Mouse (Mus musculus): ENCODE results near the gene Prss56. TPM values are rescaled to one million over a fixed set of nuclear protein-coding genes. Genes with fewer than 3 reads are reported as not detected.

The Prss56 gene
- polyA plus RNA-seq, 1 experiment from 2014 or later: 9.3 TPM

- H3K9ac ChIP-seq: peak overlapping the region; percentile 64
- H3K27ac ChIP-seq: no peak overlapping the region
- peak overlapping the region; percentile 47 for H3K4me3 ChIP-seq
- H3K36me3 ChIP-seq: no peaks in the 10 kb centered on the region
- H3K4me1 ChIP-seq: peaks cover 15% of the 10 kb centered on the region; the same call in 1 of the 2 replicates
- H3K9me3 ChIP-seq (replicated peaks): no peaks in the 10 kb centered on the region
- WGBS: 2% methylated on average over 54 of the region's 54 CpGs
- H3K27me3 ChIP-seq: peaks cover 70% of the 10 kb centered on the region
- H3K4me2 ChIP-seq (replicated peaks): peak overlapping the region; percentile 91
- ATAC-seq (ENCODE audit: low FRiP score): peak; percentile 54
Observed at GRCm38 (mm10) chr1:87186261-87187036, 3.3 kb downstream of the Prss56 start.

GRCm38 (mm10) chr1:87187037-87187355, 3.9 kb downstream of the Prss56 start:
- H3K27me3 ChIP-seq: peaks cover 65% of the 10 kb centered on the region
- no peaks in the 10 kb centered on the region for H3K9me3 ChIP-seq (replicated peaks)
- peak overlapping the region; percentile 47 for H3K4me3 ChIP-seq
- ATAC-seq (ENCODE audit: low FRiP score): peak; percentile 32
- peak overlapping the region; percentile 91 for H3K4me2 ChIP-seq (replicated peaks)
- H3K36me3 ChIP-seq: no peaks in the 10 kb centered on the region
- 0% methylated on average over 15 of the region's 15 CpGs for WGBS
- H3K9ac ChIP-seq: peak overlapping the region; percentile 64
- no peak overlapping the region for H3K27ac ChIP-seq
- peaks cover 15% of the 10 kb centered on the region; the same call in 1 of the 2 replicates for H3K4me1 ChIP-seq

- Histone ChIP-seq H3K9me3 (replicated peaks) (no peaks in the 10 kb centered on the region), H3K4me1 (peaks cover 11% of the 10 kb centered on the region; the same call in 1 of the 2 replicates), H3K9ac (no peak within 1 kb of the TSS), H3K36me3 (no peaks in the 10 kb centered on the region), H3K27ac (no peak within 1 kb of the TSS), H3K4me3 (no peak within 1 kb of the TSS), H3K27me3 (peaks cover 32% of the 10 kb centered on the region), H3K4me2 (replicated peaks) (no peak within 1 kb of the TSS)
- ATAC-seq (ENCODE audit: low FRiP score): no peak
- WGBS: 30% methylated on average over 4 of the region's 4 CpGs
Observed at GRCm38 (mm10) chr1:87190429-87190828, 7.3 kb downstream of the Prss56 start, which contains the start of gene Chrnd. Gene Chrnd, plus strand, starts transcription at chr1:87190607.

DNA sequence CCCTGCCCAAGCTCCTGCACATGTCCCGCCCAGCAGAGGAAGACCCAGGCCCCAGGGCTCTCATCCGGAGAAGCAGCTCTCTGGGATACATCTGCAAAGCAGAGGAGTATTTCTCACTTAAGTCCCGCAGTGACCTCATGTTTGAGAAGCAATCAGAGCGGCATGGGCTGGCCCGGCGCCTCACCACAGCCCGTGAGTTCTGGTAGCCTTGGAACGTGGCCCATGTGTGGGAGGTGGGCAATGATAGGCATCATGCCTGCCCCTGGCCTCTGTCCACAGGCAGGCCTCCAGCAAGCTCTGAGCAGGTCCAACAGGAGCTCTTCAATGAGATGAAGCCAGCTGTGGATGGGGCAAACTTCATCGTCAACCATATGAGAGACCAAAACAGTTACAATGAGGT, 14.2 kb downstream of the Prss56 start:
- WGBS: 86% methylated on average over 9 of the region's 9 CpGs
- Histone ChIP-seq H3K27ac (no peak overlapping the region), H3K4me3 (no peak overlapping the region), H3K4me2 (replicated peaks) (no peak overlapping the region), H3K9ac (no peak overlapping the region), H3K36me3 (no peaks in the 10 kb centered on the region), H3K27me3 (no peaks in the 10 kb centered on the region), H3K4me1 (no peaks in the 10 kb centered on the region), H3K9me3 (replicated peaks) (no peaks in the 10 kb centered on the region)
- no peak for ATAC-seq (ENCODE audit: low FRiP score)

DNA sequence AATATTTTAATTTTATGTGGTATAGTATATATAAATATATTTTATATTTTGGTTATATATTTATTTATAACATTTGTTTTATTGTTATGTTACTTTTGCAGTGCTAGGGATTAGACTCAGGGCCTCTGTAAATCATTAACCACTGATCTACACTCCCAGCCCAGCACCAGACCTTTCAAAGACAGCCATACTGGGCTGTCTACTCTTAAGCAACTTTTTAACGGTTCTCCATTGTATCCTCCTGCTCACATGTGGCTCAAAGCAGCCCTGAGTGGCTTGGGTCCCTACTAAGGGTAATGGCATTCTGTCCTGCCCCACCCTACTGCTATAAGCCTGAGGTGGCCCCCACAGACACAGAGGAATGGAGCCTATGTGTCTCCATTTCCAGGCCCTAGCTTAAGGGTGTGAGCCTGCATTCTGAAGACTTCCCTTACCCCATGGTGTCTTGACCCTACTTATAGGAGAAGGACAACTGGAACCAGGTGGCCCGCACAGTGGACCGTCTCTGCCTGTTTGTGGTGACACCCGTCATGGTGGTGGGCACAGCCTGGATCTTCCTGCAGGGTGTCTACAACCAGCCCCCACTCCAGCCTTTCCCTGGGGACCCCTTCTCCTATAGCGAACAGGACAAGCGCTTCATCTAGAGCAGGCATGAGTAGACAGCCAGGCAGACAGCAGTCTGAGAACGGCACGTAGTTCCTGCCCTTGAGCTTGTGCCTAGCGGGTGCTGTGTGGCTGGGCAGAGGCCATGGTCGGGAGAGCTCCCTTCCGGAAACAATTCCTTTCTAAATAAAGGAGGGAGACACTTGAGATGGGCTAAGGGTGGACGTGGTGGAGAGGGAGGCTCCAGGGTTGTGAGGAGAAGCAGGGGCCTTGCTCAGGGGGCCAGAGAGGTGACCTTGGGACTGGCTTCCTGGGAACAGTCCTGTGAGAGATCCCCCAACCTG, 15.3 kb downstream of the Prss56 start:
- Histone ChIP-seq H3K4me1 (no peaks in the 10 kb centered on the region), H3K36me3 (no peaks in the 10 kb centered on the region), H3K9ac (no peak overlapping the region), H3K4me2 (replicated peaks) (no peak overlapping the region), H3K27ac (no peak overlapping the region), H3K9me3 (replicated peaks) (no peaks in the 10 kb centered on the region), H3K27me3 (no peaks in the 10 kb centered on the region), H3K4me3 (no peak overlapping the region)
- no peak for ATAC-seq (ENCODE audit: low FRiP score)
- WGBS: 83% methylated on average over 12 of the region's 12 CpGs

DNA sequence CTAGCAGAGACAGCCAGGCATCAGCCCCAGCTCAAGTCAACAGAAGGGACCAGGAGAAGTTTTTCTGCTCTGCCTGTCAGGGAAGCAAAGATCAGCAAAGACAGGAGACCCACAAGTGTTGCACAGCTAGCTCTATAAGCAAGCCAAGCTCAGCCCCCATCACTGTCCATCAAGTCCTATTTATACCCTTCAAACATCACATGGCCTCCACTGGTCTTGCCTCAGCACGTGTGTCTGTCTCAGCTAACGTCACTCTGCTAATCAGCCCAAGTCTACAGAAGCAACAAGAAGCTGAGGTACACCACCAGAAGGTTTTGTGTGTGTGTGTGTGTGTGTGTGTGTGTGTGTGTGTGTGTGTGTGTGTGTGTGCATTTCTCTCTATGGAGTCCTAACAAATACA, 17.7 kb downstream of the Prss56 start:
- Histone ChIP-seq H3K4me2 (replicated peaks) (no peak overlapping the region), H3K27ac (no peak overlapping the region), H3K4me1 (peaks cover 5% of the 10 kb centered on the region; the same call in 1 of the 2 replicates), H3K4me3 (no peak overlapping the region), H3K9me3 (replicated peaks) (no peaks in the 10 kb centered on the region), H3K27me3 (0 out of 2 replicates have a peak, but pooled peaks cover 6% of the 10 kb centered on the region), H3K9ac (no peak overlapping the region), H3K36me3 (no peaks in the 10 kb centered on the region)
- 80% methylated on average over 2 of the region's 2 CpGs for WGBS
- no peak for ATAC-seq (ENCODE audit: low FRiP score)

GRCm38 (mm10) chr1:87201848-87202247, 18.7 kb downstream of the Prss56 start:
- no peaks in the 10 kb centered on the region for H3K9me3 ChIP-seq (replicated peaks)
- H3K4me3 ChIP-seq: no peak overlapping the region
- WGBS: 45% methylated on average over 1 of the region's 1 CpGs
- H3K27me3 ChIP-seq: peaks cover 16% of the 10 kb centered on the region; the same call in 1 of the 2 replicates
- H3K27ac ChIP-seq: no peak overlapping the region
- no peak overlapping the region for H3K9ac ChIP-seq
- peaks cover 5% of the 10 kb centered on the region; the same call in 1 of the 2 replicates for H3K4me1 ChIP-seq
- no peak for ATAC-seq (ENCODE audit: low FRiP score)
- H3K36me3 ChIP-seq: no peaks in the 10 kb centered on the region
- no peak overlapping the region for H3K4me2 ChIP-seq (replicated peaks)

DNA sequence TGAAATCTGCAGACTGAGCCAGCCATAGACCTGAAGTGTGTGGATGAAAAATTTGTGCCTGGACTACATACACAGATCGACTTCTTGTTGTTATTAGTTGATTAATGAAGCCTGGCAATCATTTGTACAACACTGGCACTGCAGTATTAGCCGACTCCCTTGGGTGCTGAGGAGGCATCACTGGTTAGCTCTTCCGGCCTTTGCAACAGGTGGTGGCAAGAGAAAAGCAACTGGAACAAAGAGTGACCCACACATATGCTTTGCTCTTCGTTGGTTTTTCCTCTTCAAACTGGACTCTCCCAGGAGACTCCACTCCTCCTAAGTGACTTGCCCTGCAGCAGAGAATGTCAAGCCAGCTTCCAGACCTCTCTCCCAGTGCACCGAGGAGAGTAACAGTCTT, 20.7 kb downstream of the Prss56 start:
- peaks cover 5% of the 10 kb centered on the region; the same call in 1 of the 2 replicates for H3K4me1 ChIP-seq
- H3K4me3 ChIP-seq: no peak overlapping the region
- no peaks in the 10 kb centered on the region for H3K9me3 ChIP-seq (replicated peaks)
- no peak overlapping the region for H3K9ac ChIP-seq
- peaks cover 27% of the 10 kb centered on the region for H3K27me3 ChIP-seq
- no peak overlapping the region for H3K27ac ChIP-seq
- no peak for ATAC-seq (ENCODE audit: low FRiP score)
- no peaks in the 10 kb centered on the region for H3K36me3 ChIP-seq
- 85% methylated on average over 5 of the region's 5 CpGs for WGBS
- H3K4me2 ChIP-seq (replicated peaks): no peak overlapping the region

DNA sequence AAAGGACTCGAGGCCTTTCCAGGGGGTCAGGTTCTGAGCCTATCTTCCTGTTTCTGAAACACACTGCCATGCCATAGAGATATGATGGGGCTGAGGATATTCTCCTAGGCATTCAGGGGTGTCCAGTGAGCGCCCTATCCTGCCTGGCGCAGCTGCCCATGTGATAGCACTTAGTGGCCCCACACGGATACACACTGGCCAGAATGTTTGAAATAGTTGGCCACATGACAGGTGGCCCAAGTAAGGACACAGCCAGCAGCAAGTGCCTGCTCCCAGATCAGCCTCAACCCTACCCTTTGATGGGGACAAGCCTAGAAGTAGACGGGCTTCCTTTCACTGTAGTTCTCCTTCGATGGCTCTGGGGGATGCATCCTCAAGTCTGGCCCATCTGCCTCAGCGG, 21.4 kb downstream of the Prss56 start, which contains the start of gene Chrng:
Gene Chrng (plus strand): TSS at position 193 of the 400 bp plus-strand sequence.
- Histone ChIP-seq H3K9ac (no peak within 1 kb of the TSS), H3K4me3 (no peak within 1 kb of the TSS), H3K27me3 (peaks cover 27% of the 10 kb centered on the region), H3K27ac (no peak within 1 kb of the TSS), H3K4me1 (peaks cover 5% of the 10 kb centered on the region; the same call in 1 of the 2 replicates), H3K4me2 (replicated peaks) (no peak within 1 kb of the TSS), H3K36me3 (no peaks in the 10 kb centered on the region), H3K9me3 (replicated peaks) (no peaks in the 10 kb centered on the region)
- WGBS: 91% methylated on average over 7 of the region's 7 CpGs
- ATAC-seq (ENCODE audit: low FRiP score): no peak

GRCm38 (mm10) chr1:87205038-87205437, 21.9 kb downstream of the Prss56 start:
- H3K4me3 ChIP-seq: no peak overlapping the region
- H3K9me3 ChIP-seq (replicated peaks): no peaks in the 10 kb centered on the region
- peaks cover 5% of the 10 kb centered on the region; the same call in 1 of the 2 replicates for H3K4me1 ChIP-seq
- H3K9ac ChIP-seq: no peak overlapping the region
- no peak overlapping the region for H3K4me2 ChIP-seq (replicated peaks)
- 61% methylated on average over 6 of the region's 6 CpGs for WGBS
- no peak for ATAC-seq (ENCODE audit: low FRiP score)
- no peaks in the 10 kb centered on the region for H3K36me3 ChIP-seq
- H3K27ac ChIP-seq: no peak overlapping the region
- H3K27me3 ChIP-seq: peaks cover 27% of the 10 kb centered on the region

DNA sequence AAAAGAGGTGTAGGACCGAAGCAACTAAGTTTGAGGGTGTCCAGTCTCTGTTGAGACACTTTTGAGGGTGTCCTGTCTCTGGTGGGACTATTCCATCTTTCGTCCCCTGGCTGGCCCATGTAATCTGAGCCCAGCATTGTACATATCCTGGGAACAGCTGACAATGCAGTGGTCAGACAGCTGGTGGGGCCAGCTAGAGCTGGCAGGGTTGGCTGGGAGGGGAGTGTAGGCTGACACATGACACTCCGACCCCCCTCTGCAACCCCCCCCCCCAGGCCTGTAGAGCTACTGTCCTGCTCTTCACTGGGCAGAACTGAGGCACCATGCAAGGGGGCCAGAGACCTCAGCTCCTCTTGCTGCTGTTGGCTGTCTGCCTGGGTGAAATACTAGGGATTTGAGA, 22.4 kb downstream of the Prss56 start:
- Histone ChIP-seq H3K36me3 (no peaks in the 10 kb centered on the region), H3K4me2 (replicated peaks) (no peak overlapping the region), H3K4me1 (peaks cover 5% of the 10 kb centered on the region; the same call in 1 of the 2 replicates), H3K27ac (no peak overlapping the region), H3K9me3 (replicated peaks) (no peaks in the 10 kb centered on the region), H3K27me3 (peaks cover 27% of the 10 kb centered on the region), H3K4me3 (no peak overlapping the region), H3K9ac (peak overlapping the region; percentile 8; the same call in 1 of the 2 replicates)
- ATAC-seq (ENCODE audit: low FRiP score): no peak
- WGBS: 37% methylated on average over 3 of the region's 3 CpGs

DNA sequence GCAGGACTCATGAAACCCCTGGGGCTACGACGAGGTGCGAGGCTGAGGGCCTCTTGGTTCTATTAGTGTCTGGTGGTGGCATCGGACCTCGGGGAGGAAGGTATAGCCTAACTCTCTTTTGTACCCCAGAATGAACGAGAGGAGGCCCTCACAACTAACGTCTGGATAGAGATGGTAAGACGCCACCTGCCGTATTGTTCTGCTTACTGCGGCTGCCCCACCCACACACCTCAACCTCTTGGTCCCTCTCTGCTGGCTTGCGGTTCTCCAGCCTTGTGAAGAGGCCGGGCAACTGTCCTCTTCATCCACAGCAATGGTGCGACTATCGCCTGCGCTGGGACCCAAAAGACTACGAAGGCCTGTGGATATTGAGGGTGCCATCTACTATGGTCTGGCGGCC, 23.2 kb downstream of the Prss56 start:
- peaks cover 27% of the 10 kb centered on the region for H3K27me3 ChIP-seq
- H3K4me2 ChIP-seq (replicated peaks): no peak overlapping the region
- no peak overlapping the region for H3K4me3 ChIP-seq
- no peak for ATAC-seq (ENCODE audit: low FRiP score)
- no peak overlapping the region for H3K9ac ChIP-seq
- H3K36me3 ChIP-seq: no peaks in the 10 kb centered on the region
- 24% methylated on average over 17 of the region's 17 CpGs for WGBS
- no peaks in the 10 kb centered on the region for H3K9me3 ChIP-seq (replicated peaks)
- peaks cover 5% of the 10 kb centered on the region; the same call in 1 of the 2 replicates for H3K4me1 ChIP-seq
- no peak overlapping the region for H3K27ac ChIP-seq

All from hindbrain, embryonic 12.5 days (tissue).